Mouse (Mus musculus): Measurements from ENCODE around the gene Lbh.

DNA sequence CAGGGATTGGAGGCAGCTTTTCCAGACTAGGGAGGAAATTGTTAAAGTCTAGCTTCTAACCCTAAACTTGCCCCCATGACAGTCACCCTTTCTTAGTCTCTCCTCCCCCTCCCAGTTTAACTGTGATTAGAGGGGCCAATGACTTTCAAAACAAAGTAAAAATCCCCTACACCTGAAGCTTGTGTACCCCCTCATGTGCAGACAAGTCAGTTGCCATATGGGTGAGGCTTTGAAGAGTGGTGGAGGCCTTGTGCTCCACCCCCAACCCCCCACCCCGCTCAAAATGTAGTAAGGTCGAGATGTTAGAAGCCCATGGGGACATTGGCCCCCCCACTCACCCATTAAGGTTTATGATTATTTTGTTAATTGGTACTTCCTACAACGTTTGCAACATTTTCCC is 1.5 kb downstream of the Lbh start:
- TF ChIP-seq CTCF (IDR thresholded peaks at IDR 0.05; ENCODE audit: borderline replicate concordance, extremely low read depth, insufficient read depth, insufficient read length) (no peak), POLR2A (IDR thresholded peaks at IDR 0.05; ENCODE audit: borderline replicate concordance, extremely low read depth, insufficient read depth, insufficient read length, poor library complexity, severe bottlenecking) (no peak)
